Mouse (Mus musculus) myocyte (in vitro differentiated cells): ENCODE measurements around the gene Ric1. TPM values are rescaled to one million over a fixed set of nuclear protein-coding genes. Genes with fewer than 3 reads are reported as not detected.
"Not testable (repeated sequence)": the region's sequence is repeated elsewhere in the genome, so short reads cannot be mapped to it uniquely, and the experiment has no call there.

Experiments
- H3K27me3 ChIP-seq: one replicate; pipeline ENCODE4 v1.6.1; 2011; ENCODE audit not compliant: control insufficient read depth, insufficient read depth, insufficient read length
- H3K36me3 ChIP-seq: one replicate; pipeline ENCODE4 v1.6.1; 2011; ENCODE audit not compliant: control insufficient read depth, insufficient read depth
- H3K4me2 ChIP-seq: one replicate; pipeline ENCODE4 v1.6.1; 2011; ENCODE audit warnings: low read depth, control low read depth
- H3K4me3 ChIP-seq: one replicate; pipeline ENCODE4 v1.5.1; 2011; ENCODE audit warnings: mild to moderate bottlenecking, control low read depth, moderate library complexity
- H3K79me2 ChIP-seq: one replicate; pipeline ENCODE4 v1.6.1; 2011; ENCODE audit not compliant: control insufficient read depth, insufficient read depth
- H3ac ChIP-seq: one replicate; pipeline ENCODE4 v1.6.1; 2011; ENCODE audit not compliant: control insufficient read depth, insufficient read length
- CEBPB ChIP-seq: IDR thresholded peaks from 2 replicates; pipeline ENCODE4 v1.6.1; 2011; ENCODE audit warnings: mild to moderate bottlenecking, moderate library complexity; ENCODE audit not compliant: poor library complexity, insufficient read depth, severe bottlenecking
- E2F4 ChIP-seq: IDR thresholded peaks from one replicate; pipeline ENCODE4 v1.6.1; 2011; ENCODE audit warnings: mild to moderate bottlenecking, control low read depth, moderate library complexity; ENCODE audit not compliant: insufficient read depth
- MAX ChIP-seq: IDR thresholded peaks from one replicate; pipeline ENCODE4 v1.6.1; 2011; ENCODE audit warnings: low read depth, mild to moderate bottlenecking, control low read depth
- MYOD1 ChIP-seq, 3 experiments: IDR thresholded peaks; one replicate each; pipeline ENCODE4 v1.6.1; 2011; ENCODE audit warnings: control low read depth in 2 of 3, low read depth in 2 of 3, mild to moderate bottlenecking in 2 of 3, moderate library complexity in 1 of 3; ENCODE audit not compliant: insufficient read length in 2 of 3, control insufficient read depth in 1 of 3
- MYOG ChIP-seq, 3 experiments: IDR thresholded peaks; one replicate each; pipeline ENCODE4 v1.6.1; 2011; ENCODE audit warnings: control low read depth in 2 of 3, low read depth in 2 of 3, mild to moderate bottlenecking in 2 of 3; ENCODE audit not compliant: insufficient read length in 2 of 3, control insufficient read depth in 1 of 3, insufficient read depth in 1 of 3
- POLR2A ChIP-seq: IDR thresholded peaks from one replicate; pipeline ENCODE4 v1.6.1; 2011; ENCODE audit warnings: low read depth, mild to moderate bottlenecking, control low read depth, moderate library complexity; ENCODE audit not compliant: insufficient read length
- POLR2AphosphoS2 ChIP-seq: IDR thresholded peaks from one replicate; pipeline ENCODE4 v1.6.1; 2011; ENCODE audit warnings: low read depth, control low read depth; ENCODE audit not compliant: insufficient read length
- REST ChIP-seq: IDR thresholded peaks from one replicate; pipeline ENCODE4 v1.6.1; 2011; ENCODE audit warnings: mild to moderate bottlenecking, control low read depth, moderate library complexity; ENCODE audit not compliant: insufficient read depth, insufficient read length
- SRF ChIP-seq: IDR thresholded peaks from one replicate; pipeline ENCODE4 v1.6.1; 2011; ENCODE audit warnings: low read depth; ENCODE audit not compliant: control insufficient read depth, insufficient read length
- TCF12 ChIP-seq: IDR thresholded peaks from one replicate; pipeline ENCODE4 v1.6.1; 2011; ENCODE audit warnings: mild to moderate bottlenecking, control low read depth; ENCODE audit not compliant: poor library complexity, insufficient read depth, severe bottlenecking
- TCF3 ChIP-seq: IDR thresholded peaks from one replicate; pipeline ENCODE4 v1.6.1; 2011; ENCODE audit warnings: low read depth, control low read depth; ENCODE audit not compliant: insufficient read length
- USF1 ChIP-seq: IDR thresholded peaks from one replicate; pipeline ENCODE4 v1.6.1; 2011; ENCODE audit warnings: low read depth, mild to moderate bottlenecking, control low read depth, moderate library complexity
- polyA plus RNA-seq: library from polyadenylated mRNA; unstranded; fragments of >200 nt; fragmentation: generic; extraction: Trizol; gene quantifications from one replicate; pipeline ENCODE4 v1.2.1, GENCODE M21; 2012; ENCODE audit warnings: missing spikeins

Gene Ric1
- polyA plus RNA-seq, 1 experiment: 7.2 TPM

DNA sequence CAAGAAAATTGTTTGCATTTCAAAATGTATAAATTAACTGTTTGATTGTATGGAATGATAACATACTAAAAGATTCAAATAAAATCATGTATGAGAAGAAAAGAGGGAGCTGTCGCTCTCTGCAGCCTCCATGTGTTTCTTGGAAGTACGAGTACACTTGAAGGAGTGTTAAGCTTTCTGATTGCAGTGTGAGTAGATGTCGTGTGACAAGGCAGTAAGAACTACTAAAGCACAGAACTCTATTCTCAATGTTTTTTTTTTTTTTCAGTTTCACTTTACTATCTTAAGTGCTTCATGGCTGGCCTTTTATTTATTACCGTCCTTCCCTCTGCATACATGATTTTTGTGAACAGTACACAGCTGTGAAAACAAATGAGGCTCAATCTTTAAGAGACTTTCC is 40.1 kb downstream of the Ric1 start:
- Histone ChIP-seq H3K4me3 (no peak overlapping the region), H3K36me3 (peaks cover 3% of the 10 kb centered on the region), H3K4me2 (no peak overlapping the region), H3K27me3 (no peaks in the 10 kb centered on the region), H3K79me2 (peaks cover 4% of the 10 kb centered on the region), H3ac (no peak overlapping the region)
- TF ChIP-seq SRF: no peak
- no peak for TF ChIP-seq TCF3
- no peak for TF ChIP-seq USF1
- TF ChIP-seq E2F4: no peak

DNA sequence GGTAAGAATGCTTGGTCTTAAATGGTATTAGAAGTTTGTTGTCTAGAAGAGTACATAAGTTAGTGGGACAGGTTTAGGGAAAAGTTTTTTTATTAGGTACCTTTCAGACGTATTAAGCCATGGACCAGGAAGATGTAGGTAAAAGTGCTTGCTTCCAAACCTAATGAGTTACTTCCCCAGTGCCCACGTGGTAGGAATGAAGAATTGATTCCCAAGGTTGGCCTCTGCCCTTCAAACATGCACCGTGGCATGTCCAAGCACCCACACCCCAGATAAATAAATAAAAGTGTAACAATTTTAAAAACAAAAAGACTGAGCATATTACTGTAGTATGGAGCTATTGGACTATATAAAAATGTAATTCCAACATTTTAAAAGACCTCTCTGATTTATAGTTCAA is 40.5 kb downstream of the Ric1 start:
- TF ChIP-seq CEBPB (no peak), MYOD1 (IDR thresholded peaks at IDR 0.05; ENCODE audit: control insufficient read depth in 1 of 3, insufficient read length in 2 of 3, low read depth in 2 of 3) (no peak), E2F4 (no peak)
- H3K4me3 ChIP-seq: no peak overlapping the region
- H3K27me3 ChIP-seq: no peaks in the 10 kb centered on the region
- no peak overlapping the region for H3ac ChIP-seq
- peaks cover 4% of the 10 kb centered on the region for H3K79me2 ChIP-seq
- peaks cover 3% of the 10 kb centered on the region for H3K36me3 ChIP-seq
- no peak overlapping the region for H3K4me2 ChIP-seq

DNA sequence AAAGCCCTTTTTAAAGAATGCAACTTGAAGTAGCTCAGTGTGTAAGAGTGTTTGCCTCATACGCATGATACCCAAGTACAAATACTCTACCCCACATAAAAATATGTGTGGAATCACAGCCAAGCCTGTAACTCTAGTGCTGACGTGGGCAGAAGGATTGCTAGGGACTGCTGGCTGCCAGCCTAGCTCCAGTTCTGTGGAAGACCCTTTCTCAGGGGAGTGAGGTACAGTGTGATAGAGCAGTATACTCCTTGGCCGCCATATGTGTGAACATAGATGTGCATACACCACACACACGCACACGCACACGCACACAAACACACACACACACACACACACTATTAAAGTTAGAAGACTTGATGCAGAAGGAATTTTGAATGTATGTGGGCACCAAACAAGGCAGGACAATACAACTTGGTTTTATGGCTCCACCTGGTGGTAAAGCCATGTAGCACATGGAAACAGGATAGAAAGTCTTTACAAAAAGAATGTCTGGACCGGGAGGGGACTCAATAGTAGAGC is 41.2 kb downstream of the Ric1 start:
- TF ChIP-seq REST (no peak), E2F4 (no peak), MAX (no peak), POLR2A (no peak)
- Histone ChIP-seq H3K27me3 (no peaks in the 10 kb centered on the region), H3K4me2 (no peak overlapping the region), H3K4me3 (no peak overlapping the region), H3ac (no peak overlapping the region), H3K36me3 (peaks cover 3% of the 10 kb centered on the region), H3K79me2 (peaks cover 4% of the 10 kb centered on the region)

DNA sequence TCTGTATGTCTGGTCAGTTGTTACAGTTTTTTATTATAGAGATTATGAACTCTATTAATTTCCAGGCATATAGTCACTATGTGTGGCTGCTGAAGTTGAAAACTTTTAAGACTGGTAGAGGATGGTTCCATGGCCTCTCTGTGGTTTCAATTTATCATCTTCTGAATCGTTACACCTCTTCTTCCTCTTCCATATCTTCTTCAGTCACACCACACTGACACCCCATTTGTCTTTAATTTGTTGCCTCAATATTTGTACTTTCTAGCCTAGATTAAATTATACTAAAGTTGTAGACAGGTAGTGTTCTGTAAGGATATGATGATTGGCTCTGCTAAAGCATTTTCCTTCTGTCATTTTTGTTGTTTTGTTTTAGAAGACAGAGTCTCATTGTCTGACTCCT is 44.4 kb downstream of the Ric1 start:
- Histone ChIP-seq H3K4me2 (no peak overlapping the region), H3K79me2 (no peaks in the 10 kb centered on the region), H3K4me3 (no peak overlapping the region), H3K36me3 (peaks cover 7% of the 10 kb centered on the region), H3ac (no peak overlapping the region), H3K27me3 (no peaks in the 10 kb centered on the region)
- TF ChIP-seq SRF (no peak), POLR2A (no peak), MYOG (IDR thresholded peaks at IDR 0.05; ENCODE audit: control insufficient read depth in 1 of 3, insufficient read depth in 1 of 3, insufficient read length in 2 of 3, low read depth in 2 of 3) (no peak), E2F4 (no peak), POLR2AphosphoS2 (no peak), REST (no peak), CEBPB (no peak)

DNA sequence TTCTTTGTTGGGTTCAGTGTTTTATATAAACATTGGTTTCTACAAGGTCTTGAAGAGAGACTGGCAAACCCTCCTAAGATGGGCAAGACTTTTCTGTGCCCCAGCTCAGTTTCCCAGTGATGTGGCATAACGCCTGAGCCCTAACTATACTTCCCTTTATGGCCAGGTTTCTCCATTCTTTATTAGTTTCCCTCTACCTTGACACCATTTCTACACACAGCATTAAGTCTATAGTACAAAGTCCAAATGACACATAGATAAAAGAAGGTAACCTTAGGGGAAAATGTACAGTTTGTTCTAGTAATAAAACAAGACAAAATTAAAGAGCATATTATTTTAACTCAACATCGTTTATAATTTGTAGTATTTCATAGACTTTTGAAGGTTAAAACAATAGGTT is 60.4 kb downstream of the Ric1 start:
- Histone ChIP-seq H3K4me3 (no peak overlapping the region), H3K27me3 (no peaks in the 10 kb centered on the region), H3K4me2 (no peak overlapping the region), H3ac (no peak overlapping the region), H3K36me3 (peaks cover 57% of the 10 kb centered on the region), H3K79me2 (no peaks in the 10 kb centered on the region)
- no peak for TF ChIP-seq MYOG (IDR thresholded peaks at IDR 0.05; ENCODE audit: control insufficient read depth in 1 of 3, insufficient read depth in 1 of 3, insufficient read length in 2 of 3, low read depth in 2 of 3)
- no peak for TF ChIP-seq TCF3
- no peak for TF ChIP-seq MAX
- TF ChIP-seq USF1: no peak
- no peak for TF ChIP-seq SRF
- no peak for TF ChIP-seq REST
- no peak for TF ChIP-seq MYOD1 (IDR thresholded peaks at IDR 0.05; ENCODE audit: control insufficient read depth in 1 of 3, insufficient read length in 2 of 3, low read depth in 2 of 3)
- TF ChIP-seq POLR2AphosphoS2: no peak
- no peak for TF ChIP-seq E2F4
- no peak for TF ChIP-seq TCF12
- no peak for TF ChIP-seq CEBPB
- TF ChIP-seq POLR2A: no peak

DNA sequence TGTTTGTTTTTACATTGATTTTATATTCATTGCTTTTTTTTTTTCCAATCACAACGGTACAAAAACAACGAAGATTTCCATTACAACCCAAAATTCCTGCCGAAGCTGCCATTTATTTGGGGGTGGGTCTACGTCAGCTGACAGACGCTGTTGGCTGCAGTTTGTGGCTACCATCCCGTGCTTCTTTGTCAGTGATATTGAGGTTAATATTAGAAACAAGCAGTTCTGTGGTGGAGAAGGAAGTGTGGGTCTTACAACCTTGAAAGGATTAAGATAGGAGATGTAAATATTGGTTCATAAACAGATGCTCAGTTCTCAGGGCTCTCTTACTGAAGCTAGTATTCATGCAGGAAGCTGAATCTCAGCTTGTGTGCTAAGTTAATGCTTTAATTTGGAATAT is 61.7 kb downstream of the Ric1 start:
- Histone ChIP-seq H3K27me3 (no peaks in the 10 kb centered on the region), H3K79me2 (no peaks in the 10 kb centered on the region), H3ac (no peak overlapping the region), H3K4me3 (no peak overlapping the region), H3K36me3 (peaks cover 53% of the 10 kb centered on the region), H3K4me2 (no peak overlapping the region)
- TF ChIP-seq USF1 (no peak), CEBPB (no peak), MAX (no peak), MYOG (IDR thresholded peaks at IDR 0.05; ENCODE audit: control insufficient read depth in 1 of 3, insufficient read depth in 1 of 3, insufficient read length in 2 of 3, low read depth in 2 of 3) (no peak), MYOD1 (IDR thresholded peaks at IDR 0.05; ENCODE audit: control insufficient read depth in 1 of 3, insufficient read length in 2 of 3, low read depth in 2 of 3) (no peak), POLR2A (no peak), TCF12 (no peak), POLR2AphosphoS2 (no peak), E2F4 (no peak), REST (no peak), SRF (no peak), TCF3 (no peak)

DNA sequence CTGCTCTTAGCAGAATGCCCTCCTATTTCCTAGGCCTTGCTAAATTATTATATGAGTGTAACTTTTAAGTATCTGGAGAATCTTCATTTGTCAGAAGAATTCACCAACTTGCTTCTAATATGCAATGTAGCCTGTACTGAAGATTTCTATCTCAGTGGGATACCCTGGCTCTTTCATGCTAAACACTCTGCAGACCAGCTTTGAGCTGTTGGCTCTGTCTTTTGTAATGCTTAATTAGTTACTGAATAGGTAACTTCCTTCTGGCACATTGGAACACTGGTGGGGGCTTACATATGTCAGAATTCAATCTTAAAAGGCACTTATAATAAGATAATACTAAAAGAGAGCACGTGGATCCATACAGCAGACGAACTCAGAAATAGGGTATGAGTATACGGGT is 71.7 kb downstream of the Ric1 start:
- not testable (repeated sequence) for H3K27me3 ChIP-seq, H3K4me3 ChIP-seq, H3K4me2 ChIP-seq, H3ac ChIP-seq, H3K79me2 ChIP-seq
- H3K36me3 ChIP-seq: peaks cover 19% of the 10 kb centered on the region
